Mouse (Mus musculus) embryonic fibroblast, embryonic 13.5 days (primary cell): ENCODE data around the gene Lama4.

Experiments used
- CTCF ChIP-seq: IDR thresholded peaks from 2 replicates; pipeline ENCODE4 v1.5.1; 2011; ENCODE audit warnings: mild to moderate bottlenecking, control low read depth, low read length, moderate library complexity, borderline replicate concordance; ENCODE audit not compliant: insufficient read depth
- POLR2A ChIP-seq: IDR thresholded peaks from 2 replicates; pipeline ENCODE4 v1.6.1; 2011; ENCODE audit warnings: low read depth, mild to moderate bottlenecking, control low read depth, low read length, moderate library complexity

DNA sequence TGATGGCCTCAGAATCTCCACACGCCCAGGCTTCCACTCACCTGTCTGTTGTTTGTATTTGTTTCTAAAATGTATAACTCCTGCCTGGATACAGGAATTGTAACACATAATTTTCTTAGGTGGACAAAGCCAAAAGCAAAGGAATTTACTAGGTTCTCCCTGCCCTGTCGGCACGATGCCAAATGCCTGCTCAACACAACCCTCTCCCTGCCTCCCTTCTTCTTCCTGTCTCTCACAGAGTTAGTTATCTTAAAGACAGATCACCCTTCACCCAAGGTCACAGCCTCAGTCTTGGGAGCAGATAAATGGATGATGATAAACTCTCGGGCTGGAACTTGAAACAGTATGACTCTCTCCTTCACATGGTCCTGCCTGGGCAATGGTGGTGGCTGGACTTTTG, 35.6 kb downstream of the Lama4 start:
- TF ChIP-seq CTCF (no peak), POLR2A (no peak)
